Comparison of ENCODE assay signal across 10 mouse cellular contexts in the genomic region with DNA sequence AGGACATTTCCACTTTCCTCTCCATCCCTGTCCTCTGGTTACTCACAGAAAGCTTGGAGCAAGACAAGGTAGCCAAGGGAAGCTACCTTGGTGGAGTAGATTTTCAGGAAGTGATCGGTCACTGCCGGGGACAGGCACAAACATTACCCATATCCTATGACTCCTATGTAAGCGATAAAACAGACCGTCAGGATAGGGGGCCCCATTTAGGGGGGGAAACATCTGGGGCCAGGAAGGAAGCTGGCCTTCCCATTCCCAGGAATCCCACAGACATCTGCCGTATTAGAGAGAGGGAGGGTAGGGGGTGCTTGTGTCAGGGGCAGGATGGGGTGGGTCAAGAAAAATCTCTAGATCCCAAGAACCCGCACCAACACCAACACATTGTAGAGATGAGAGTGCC. TPM values are rescaled to one million over a fixed set of nuclear protein-coding genes. Genes with fewer than 3 reads are reported as not detected.
A peak's percentile ranks its signal among the peaks of the same experiment; 100 is the strongest.
DNase-seq lines count a peak whose midpoint lies in the region; ATAC-seq and TF ChIP-seq lines count a peak whose summit lies in the region.
"Had no signal": no experiment of that assay in that cellular context is flagged by ENCODE, and none has a peak within 500 bp of the region (broad histone marks: within the 10 kb centered on the region; RNA-seq: fewer than 3 reads in every experiment).

No protein-coding gene starts in this region.

- H3K9me3 ChIP-seq in liver, embryonic 11.5 days (ENCODE audit: control insufficient read depth, low read length), result no peaks in the 10 kb centered on the region
- H3K9me3 ChIP-seq in embryonic facial prominence, embryonic 14.5 days (ENCODE audit: control insufficient read depth, low read length), result no peaks in the 10 kb centered on the region
- no peaks in the 10 kb centered on the region for H3K9me3 ChIP-seq in heart, embryonic 13.5 days
- H3K9me3 ChIP-seq in liver, embryonic 14.5 days (ENCODE audit: control insufficient read depth, low read length), result no peaks in the 10 kb centered on the region

- 30% methylated on average over 6 of the region's 6 CpGs for WGBS in liver, embryonic 11.5 days
- 41% methylated on average over 6 of the region's 6 CpGs for WGBS in embryonic facial prominence, embryonic 14.5 days
- WGBS in heart, embryonic 13.5 days, result 58% methylated on average over 6 of the region's 6 CpGs
- 12% methylated on average over 6 of the region's 6 CpGs for WGBS in liver, embryonic 14.5 days (ENCODE audit: insufficient replicate concordance)

- no peak for ATAC-seq in liver, embryonic 11.5 days (replicated peaks; ENCODE audit: low FRiP score)
- ATAC-seq in embryonic facial prominence, embryonic 14.5 days (ENCODE audit: low read depth), result no peak
- no peak for ATAC-seq in heart, embryonic 13.5 days (ENCODE audit: extremely low read depth, insufficient number of reproducible peaks, low FRiP score, low TSS enrichment)
- ATAC-seq in liver, embryonic 14.5 days (ENCODE audit: insufficient read depth), result peak; percentile 31; the same call in 1 of the 2 replicates
- ATAC-seq: inflammation-experienced regulatory T-cells, adult 6 months had no signal

- H3K36me3 ChIP-seq in liver, embryonic 11.5 days (ENCODE audit: control insufficient read depth, insufficient read depth, low read length), result no peaks in the 10 kb centered on the region
- no peaks in the 10 kb centered on the region for H3K36me3 ChIP-seq in embryonic facial prominence, embryonic 14.5 days (ENCODE audit: control insufficient read depth, insufficient read depth, low read length)
- H3K36me3 ChIP-seq in heart, embryonic 13.5 days, result no peaks in the 10 kb centered on the region
- no peaks in the 10 kb centered on the region for H3K36me3 ChIP-seq in liver, embryonic 14.5 days (replicated peaks; ENCODE audit: control insufficient read depth, insufficient read depth, low read depth)

- no peak for TF ChIP-seq CTCF in liver, embryonic 14.5 days (IDR thresholded peaks at IDR 0.05; ENCODE audit: low read depth)

- peak overlapping the region; percentile 28; the same call in 1 of the 2 replicates for H3K4me2 ChIP-seq in liver, embryonic 11.5 days
- H3K4me2 ChIP-seq in embryonic facial prominence, embryonic 14.5 days (ENCODE audit: low read depth, low read length), result no peak overlapping the region
- peak overlapping the region; percentile 13; the same call in 1 of the 2 replicates for H3K4me2 ChIP-seq in heart, embryonic 13.5 days
- peak overlapping the region; percentile 32; the same call in 1 of the 2 replicates for H3K4me2 ChIP-seq in liver, embryonic 14.5 days (ENCODE audit: low read depth)

- peak overlapping the region; percentile 75; the same call in 1 of the 2 replicates for H3K27ac ChIP-seq in liver, embryonic 11.5 days (ENCODE audit: low read depth, low read length)
- H3K27ac ChIP-seq in embryonic facial prominence, embryonic 14.5 days (replicated peaks; ENCODE audit: low read depth, low read length), result peak overlapping the region; percentile 61; the same call in 1 of the 2 replicates
- H3K27ac ChIP-seq in heart, embryonic 13.5 days (replicated peaks), result peak overlapping the region; percentile 67
- H3K27ac ChIP-seq in liver, embryonic 14.5 days, result no peak overlapping the region

- DNase-seq in liver, embryonic 11.5 days (ENCODE audit: low spot score), result no peak
- no peak for DNase-seq in liver
- DNase-seq in embryonic facial prominence, embryonic 14.5 days (ENCODE audit: low spot score), result peak; percentile 43
- DNase-seq in liver, embryonic 14.5 days (ENCODE audit: low read depth in 3 of 3, low spot score in 3 of 3), result no peak
- DNase-seq in thymus, adult 18-20 months, result no peak
- no peak for DNase-seq in adrenal gland, adult (ENCODE audit: inconsistent age in 2 of 2, low spot score in 1 of 2)
- no peak for DNase-seq in gastrocnemius, postnatal 10 days
- DNase-seq: adrenal gland, postnatal 10 days had no signal

- no peaks in the 10 kb centered on the region for H3K27me3 ChIP-seq in liver, embryonic 11.5 days (replicated peaks; ENCODE audit: control insufficient read depth, insufficient read depth, low read length)
- no peaks in the 10 kb centered on the region for H3K27me3 ChIP-seq in embryonic facial prominence, embryonic 14.5 days (replicated peaks; ENCODE audit: control insufficient read depth, insufficient read depth, low read length)
- no peaks in the 10 kb centered on the region for H3K27me3 ChIP-seq in heart, embryonic 13.5 days (replicated peaks)
- H3K27me3 ChIP-seq in liver, embryonic 14.5 days (ENCODE audit: control insufficient read depth, insufficient read depth, low read length), result no peaks in the 10 kb centered on the region; the same call in 1 of the 2 replicates

- 0 out of 2 replicates have a peak overlapping the region, but pooled peaks have one; percentile 9 for H3K9ac ChIP-seq in liver, embryonic 11.5 days (ENCODE audit: low read depth, low read length)
- H3K9ac ChIP-seq in embryonic facial prominence, embryonic 14.5 days (ENCODE audit: low read depth, low read length), result no peak overlapping the region
- peak overlapping the region; percentile 20; the same call in 1 of the 2 replicates for H3K9ac ChIP-seq in heart, embryonic 13.5 days
- no peak overlapping the region for H3K9ac ChIP-seq in liver, embryonic 14.5 days (replicated peaks)

- H3K4me3 ChIP-seq in liver, embryonic 11.5 days (ENCODE audit: low read depth, low read length), result no peak overlapping the region
- H3K4me3 ChIP-seq in embryonic facial prominence, embryonic 14.5 days (ENCODE audit: low read depth, low read length), result no peak overlapping the region
- H3K4me3 ChIP-seq in heart, embryonic 13.5 days, result no peak overlapping the region
- H3K4me3 ChIP-seq in liver, embryonic 14.5 days (ENCODE audit: insufficient read depth in 1 of 2, low read depth in 2 of 2, low read length in 2 of 2), result no peak overlapping the region

- peaks cover 14% of the 10 kb centered on the region for H3K4me1 ChIP-seq in liver, embryonic 11.5 days (replicated peaks; ENCODE audit: control insufficient read depth, insufficient read depth, low read length)
- H3K4me1 ChIP-seq in embryonic facial prominence, embryonic 14.5 days (ENCODE audit: control insufficient read depth, insufficient read depth, low read length), result peaks cover 25% of the 10 kb centered on the region
- H3K4me1 ChIP-seq in heart, embryonic 13.5 days, result peaks cover 48% of the 10 kb centered on the region
- H3K4me1 ChIP-seq in liver, embryonic 14.5 days (replicated peaks; ENCODE audit: control insufficient read depth in 2 of 2, insufficient read depth in 2 of 2, low read length in 1 of 2), result peaks cover 0 to 7% of the 10 kb centered on the region in 2 experiments; a peak in 2 of 4 replicates

- no peak for TF ChIP-seq EP300 in liver, embryonic 14.5 days (IDR thresholded peaks at IDR 0.05; ENCODE audit: low read depth)

RNA-seq across cellular contexts. Expression of gene Cep41, which starts 6.6 kb away (rescaled TPM):
- 12.0 and 14.3 TPM in 2 replicates for polyA plus RNA-seq in liver, embryonic 11.5 days (2014; fragmentation: Nextera tagmentation; extraction: Ambion mirVana)
- polyA plus RNA-seq in embryonic facial prominence, embryonic 14.5 days (2014; fragmentation: Nextera tagmentation; extraction: Ambion mirVana), result 38.6 and 44.3 TPM in 2 replicates
- polyA plus RNA-seq in heart, embryonic 13.5 days (2015; fragmentation: Nextera tagmentation; extraction: Ambion mirVana), result 11.0 and 12.2 TPM in 2 replicates
- polyA plus RNA-seq in liver, embryonic 14.5 days (2012; rRNA removed), result 2.4 and 3.6 TPM in 2 replicates
- polyA plus RNA-seq in liver, embryonic 14.5 days (2014; fragmentation: Nextera tagmentation; extraction: Ambion mirVana), result 4.0 and 4.7 TPM in 2 replicates
- total RNA-seq in gastrocnemius, postnatal 10 days (2021), result 1 to 10 TPM; 3.4 to 3.7 TPM

RNA-seq across cellular contexts. Expression of gene Mest, which starts 23.2 kb away (rescaled TPM):
- 800 and 828 TPM in 2 replicates for polyA plus RNA-seq in liver, embryonic 11.5 days (2014; fragmentation: Nextera tagmentation; extraction: Ambion mirVana)
- 2,046 and 2,257 TPM in 2 replicates for polyA plus RNA-seq in embryonic facial prominence, embryonic 14.5 days (2014; fragmentation: Nextera tagmentation; extraction: Ambion mirVana)
- polyA plus RNA-seq in heart, embryonic 13.5 days (2015; fragmentation: Nextera tagmentation; extraction: Ambion mirVana), result 2,537 and 2,584 TPM in 2 replicates
- polyA plus RNA-seq in liver, embryonic 14.5 days (2012; rRNA removed), result 116 and 117 TPM in 2 replicates
- 169 and 174 TPM in 2 replicates for polyA plus RNA-seq in liver, embryonic 14.5 days (2014; fragmentation: Nextera tagmentation; extraction: Ambion mirVana)
- total RNA-seq in gastrocnemius, postnatal 10 days (2021), result 100 to 1,000 TPM; 211 to 268 TPM

Comparison
In these comparisons a context has a peak if more than half of its experiments do, and no peak if none do; other contexts are left out.
1. H3K9ac ChIP-seq: peak in liver, embryonic 11.5 days (single experiment) and heart, embryonic 13.5 days (single experiment); none in embryonic facial prominence, embryonic 14.5 days (single experiment) and liver, embryonic 14.5 days (single experiment).